26 mouse cellular contexts compared by ENCODE assay signal in the genomic region with DNA sequence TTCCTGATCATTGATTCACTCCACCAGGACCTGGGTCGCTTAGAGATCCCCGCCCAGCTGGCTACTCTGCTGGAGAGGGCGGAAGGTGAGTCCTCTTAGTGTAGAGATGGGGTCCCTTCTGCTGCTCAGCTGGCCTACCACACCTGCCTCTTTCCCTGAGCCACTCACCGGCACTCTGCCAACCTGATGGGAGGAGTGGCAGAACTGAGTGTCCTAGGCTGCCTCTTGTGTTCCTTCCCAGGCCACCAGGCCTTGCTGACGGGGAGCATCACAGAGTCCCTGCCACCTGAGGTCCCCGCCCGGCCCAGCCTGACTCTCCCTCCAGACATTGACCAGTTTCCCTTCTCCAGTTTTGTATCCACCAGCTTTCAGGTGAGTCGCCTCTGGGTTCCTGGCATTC. TPM values are rescaled to one million over a fixed set of nuclear protein-coding genes. Genes with fewer than 3 reads are reported as not detected.
DNase-seq lines count a peak whose midpoint lies in the region; ATAC-seq and TF ChIP-seq lines count a peak whose summit lies in the region.
"Had no signal": no experiment of that assay in that cellular context is flagged by ENCODE, and none has a peak within 500 bp of the region (broad histone marks: within the 10 kb centered on the region; RNA-seq: fewer than 3 reads in every experiment).

No protein-coding gene starts in this region.

- H3K9me3 ChIP-seq in kidney, embryonic 14.5 days (ENCODE audit: control insufficient read depth, low read length), result no peaks in the 10 kb centered on the region
- no peaks in the 10 kb centered on the region for H3K9me3 ChIP-seq in kidney, postnatal 0 days (replicated peaks; ENCODE audit: low read length)
- no peaks in the 10 kb centered on the region for H3K9me3 ChIP-seq in forebrain, postnatal 0 days (ENCODE audit: low read length)
- H3K9me3 ChIP-seq: embryonic facial prominence, embryonic 10.5 days; heart, embryonic 13.5 days; limb, embryonic 12.5 days had no signal

- no peaks in the 10 kb centered on the region; the same call in 1 of the 2 replicates for H3K27me3 ChIP-seq in kidney, embryonic 14.5 days (ENCODE audit: control insufficient read depth, insufficient read depth, low read length)
- H3K27me3 ChIP-seq in kidney, postnatal 0 days (ENCODE audit: insufficient read depth, low read length), result no peaks in the 10 kb centered on the region
- no peaks in the 10 kb centered on the region; the same call in 1 of the 2 replicates for H3K27me3 ChIP-seq in forebrain, postnatal 0 days (ENCODE audit: insufficient read depth, low read length)

- no peak overlapping the region for H3K27ac ChIP-seq in kidney, embryonic 14.5 days (ENCODE audit: low read depth, low read length)
- no peak overlapping the region for H3K27ac ChIP-seq in kidney, postnatal 0 days
- H3K27ac ChIP-seq in forebrain, postnatal 0 days (ENCODE audit: low read depth, low read length), result no peak overlapping the region
- H3K27ac ChIP-seq: embryonic facial prominence, embryonic 10.5 days; heart, adult 2 months; heart, embryonic 13.5 days; limb, embryonic 12.5 days had no signal

- 0 out of 2 replicates have a peak, but pooled peaks cover 3% of the 10 kb centered on the region for H3K4me1 ChIP-seq in kidney, embryonic 14.5 days (ENCODE audit: control insufficient read depth, insufficient read depth, low read length)
- H3K4me1 ChIP-seq in kidney, postnatal 0 days (replicated peaks; ENCODE audit: insufficient read depth, low read length), result no peaks in the 10 kb centered on the region
- no peaks in the 10 kb centered on the region for H3K4me1 ChIP-seq in forebrain, postnatal 0 days (ENCODE audit: insufficient read depth)
- H3K4me1 ChIP-seq: limb, embryonic 12.5 days had no signal

- ATAC-seq in kidney, embryonic 14.5 days (ENCODE audit: low FRiP score, low TSS enrichment), result no peak
- ATAC-seq in kidney, postnatal 0 days (replicated peaks; ENCODE audit: low FRiP score, low read depth), result no peak
- ATAC-seq in forebrain, postnatal 0 days, result no peak
- ATAC-seq: forebrain, embryonic 16.5 days had no signal

- H3K9ac ChIP-seq in kidney, embryonic 14.5 days (ENCODE audit: low read depth, low read length), result no peak overlapping the region
- 0 out of 2 replicates have a peak overlapping the region, but pooled peaks have one; percentile 31 for H3K9ac ChIP-seq in kidney, postnatal 0 days (ENCODE audit: low read depth, low read length)
- H3K9ac ChIP-seq in forebrain, postnatal 0 days, result no peak overlapping the region
- H3K9ac ChIP-seq: heart, embryonic 13.5 days; limb, embryonic 12.5 days; liver, postnatal 0 days had no signal

- no peaks in the 10 kb centered on the region for H3K36me3 ChIP-seq in kidney, embryonic 14.5 days (ENCODE audit: control insufficient read depth, insufficient read depth, low read length)
- H3K36me3 ChIP-seq in kidney, postnatal 0 days (ENCODE audit: insufficient read depth, low read length), result no peaks in the 10 kb centered on the region
- H3K36me3 ChIP-seq in forebrain, postnatal 0 days (ENCODE audit: insufficient read depth), result no peaks in the 10 kb centered on the region
- H3K36me3 ChIP-seq: embryonic facial prominence, embryonic 10.5 days; heart, embryonic 13.5 days; limb, embryonic 12.5 days had no signal

- no peak overlapping the region for H3K4me3 ChIP-seq in kidney, embryonic 14.5 days (ENCODE audit: low read length)
- no peak overlapping the region for H3K4me3 ChIP-seq in kidney, postnatal 0 days (replicated peaks; ENCODE audit: low read depth, low read length)
- no peak overlapping the region for H3K4me3 ChIP-seq in forebrain, postnatal 0 days (ENCODE audit: low read depth, low read length)
- H3K4me3 ChIP-seq: embryonic facial prominence, embryonic 10.5 days; heart, adult 2 months; heart, embryonic 13.5 days; limb, embryonic 12.5 days had no signal

- no peak for TF ChIP-seq CTCF in kidney, postnatal 0 days (IDR thresholded peaks at IDR 0.05; ENCODE audit: low read depth)
- TF ChIP-seq CTCF in forebrain, postnatal 0 days (IDR thresholded peaks at IDR 0.05; ENCODE audit: low read depth), result no peak

- WGBS in kidney, embryonic 14.5 days, result 79% methylated on average over 8 of the region's 8 CpGs
- WGBS in kidney, postnatal 0 days, result 68% methylated on average over 8 of the region's 8 CpGs
- 35% methylated on average over 8 of the region's 8 CpGs for WGBS in large intestine, adult 2 months
- WGBS in forebrain, postnatal 0 days, result 77% methylated on average over 8 of the region's 8 CpGs

- no peak overlapping the region for H3K4me2 ChIP-seq in kidney, embryonic 14.5 days (replicated peaks; ENCODE audit: low read depth, low read length)
- H3K4me2 ChIP-seq in kidney, postnatal 0 days (ENCODE audit: low read length), result peak overlapping the region; percentile 21
- H3K4me2 ChIP-seq in forebrain, postnatal 0 days (ENCODE audit: low read depth), result no peak overlapping the region
- H3K4me2 ChIP-seq: heart, embryonic 13.5 days; limb, embryonic 12.5 days; liver, embryonic 11.5 days; midbrain, embryonic 11.5 days had no signal

- peak; percentile 34 for DNase-seq in kidney, adult 11 months
- DNase-seq in kidney, postnatal 0 days (ENCODE audit: low spot score), result no peak
- peak; percentile 69 for DNase-seq in large intestine, adult 2 months (ENCODE audit: low read depth, low spot score)
- DNase-seq in forebrain, postnatal 0 days, result no peak
- DNase-seq in cerebellum, postnatal 10 days, result no peak
- no peak for DNase-seq in adrenal gland, adult (ENCODE audit: inconsistent age in 2 of 2, low spot score in 1 of 2)
- DNase-seq in lung, postnatal 10 days, result no peak
- DNase-seq: adrenal gland, postnatal 25 days; cerebellum, adult 8-10 months; gastrocnemius, postnatal 36 days; heart, adult 2 months; heart, postnatal 14 days; liver, postnatal 0 days; lung, postnatal 14 days; thymus, postnatal 25 days had no signal

RNA-seq across cellular contexts. Expression of gene Myo15b, which starts 19.9 kb away (rescaled TPM):
- polyA plus RNA-seq in kidney, embryonic 14.5 days (2014; fragmentation: Nextera tagmentation; extraction: Ambion mirVana), result 2.8 and 5.5 TPM in 2 replicates
- 16.5 and 17.6 TPM in 2 replicates for polyA plus RNA-seq in kidney, postnatal 0 days (2015; fragmentation: Nextera tagmentation; extraction: Ambion mirVana)
- 696 and 883 TPM in 2 replicates for polyA plus RNA-seq in large intestine, adult 2 months (2012; rRNA removed)
- total RNA-seq in forebrain, postnatal 0 days (2014; rRNA removed), result not detected in 2 replicates
- polyA plus RNA-seq in forebrain, postnatal 0 days (2015; fragmentation: Nextera tagmentation; extraction: Ambion mirVana), result 0.01 TPM in 1 of 2 replicates, not detected in the other
- total RNA-seq: gastrocnemius, postnatal 36 days; midbrain, postnatal 0 days had no signal
- polyA plus RNA-seq: limb, embryonic 12.5 days; midbrain, embryonic 11.5 days had no signal

RNA-seq across cellular contexts. Expression of gene Smim5, which starts 21.7 kb away (rescaled TPM):
- polyA plus RNA-seq in kidney, embryonic 14.5 days (2014; fragmentation: Nextera tagmentation; extraction: Ambion mirVana), result 2.3 and 2.9 TPM in 2 replicates
- 11.1 and 12.1 TPM in 2 replicates for polyA plus RNA-seq in kidney, postnatal 0 days (2015; fragmentation: Nextera tagmentation; extraction: Ambion mirVana)
- polyA plus RNA-seq in large intestine, adult 2 months (2012; rRNA removed), result 4.9 and 6.3 TPM in 2 replicates
- 0.95 and 1.0 TPM in 2 replicates for total RNA-seq in forebrain, postnatal 0 days (2014; rRNA removed)
- polyA plus RNA-seq in forebrain, postnatal 0 days (2015; fragmentation: Nextera tagmentation; extraction: Ambion mirVana), result 2.4 and 2.5 TPM in 2 replicates
- total RNA-seq: midbrain, postnatal 0 days had no signal

RNA-seq across cellular contexts. Expression of gene Smim6, which starts 33.7 kb away (rescaled TPM):
- polyA plus RNA-seq in kidney, embryonic 14.5 days (2014; fragmentation: Nextera tagmentation; extraction: Ambion mirVana), result 9.4 and 9.6 TPM in 2 replicates
- polyA plus RNA-seq in kidney, postnatal 0 days (2015; fragmentation: Nextera tagmentation; extraction: Ambion mirVana), result 13.7 and 16.1 TPM in 2 replicates
- polyA plus RNA-seq in large intestine, adult 2 months (2012; rRNA removed), result 37.5 and 45.5 TPM in 2 replicates
- total RNA-seq in forebrain, postnatal 0 days (2014; rRNA removed), result not detected in 2 replicates
- 0.27 TPM in 1 of 2 replicates, not detected in the other for polyA plus RNA-seq in forebrain, postnatal 0 days (2015; fragmentation: Nextera tagmentation; extraction: Ambion mirVana)
- total RNA-seq: adrenal gland, postnatal 25 days; gastrocnemius, postnatal 36 days; heart, adult 2 months; layer of hippocampus, adult 8-10 months; left cerebral cortex, postnatal 14 days; midbrain, postnatal 0 days had no signal
- polyA plus RNA-seq: brain, embryonic 14.5 days had no signal

RNA-seq across cellular contexts. Expression of gene Llgl2, which starts 54.2 kb away (rescaled TPM):
- 24.3 and 28.7 TPM in 2 replicates for polyA plus RNA-seq in kidney, embryonic 14.5 days (2014; fragmentation: Nextera tagmentation; extraction: Ambion mirVana)
- 54.5 and 61.2 TPM in 2 replicates for polyA plus RNA-seq in kidney, postnatal 0 days (2015; fragmentation: Nextera tagmentation; extraction: Ambion mirVana)
- polyA plus RNA-seq in large intestine, adult 2 months (2012; rRNA removed), result 191 and 194 TPM in 2 replicates
- total RNA-seq in forebrain, postnatal 0 days (2014; rRNA removed), result 2.7 and 4.0 TPM in 2 replicates
- polyA plus RNA-seq in forebrain, postnatal 0 days (2015; fragmentation: Nextera tagmentation; extraction: Ambion mirVana), result 0.72 and 1.1 TPM in 2 replicates

RNA-seq across cellular contexts. Expression of gene Sap30bp, which starts 55.0 kb away (rescaled TPM):
- polyA plus RNA-seq in kidney, embryonic 14.5 days (2014; fragmentation: Nextera tagmentation; extraction: Ambion mirVana), result 41.4 and 48.1 TPM in 2 replicates
- polyA plus RNA-seq in kidney, postnatal 0 days (2015; fragmentation: Nextera tagmentation; extraction: Ambion mirVana), result 37.2 and 40.1 TPM in 2 replicates
- 17.3 and 20.7 TPM in 2 replicates for polyA plus RNA-seq in large intestine, adult 2 months (2012; rRNA removed)
- total RNA-seq in forebrain, postnatal 0 days (2014; rRNA removed), result 60.4 and 70.9 TPM in 2 replicates
- polyA plus RNA-seq in forebrain, postnatal 0 days (2015; fragmentation: Nextera tagmentation; extraction: Ambion mirVana), result 49.5 and 59.4 TPM in 2 replicates

Comparison
In these comparisons a context has a peak if more than half of its experiments do, and no peak if none do; other contexts are left out.
1. DNase-seq: peak in kidney, adult 11 months (single experiment) and large intestine, adult 2 months (single experiment); none in kidney, postnatal 0 days (single experiment), forebrain, postnatal 0 days (single experiment), cerebellum, postnatal 10 days (0 of 2), adrenal gland, adult (0 of 2) and lung, postnatal 10 days (single experiment).
2. RNA of gene Myo15b, which starts 19.9 kb away (polyA plus RNA-seq): 696 to 883 TPM in large intestine, adult 2 months; 16.5 to 17.6 TPM in kidney, postnatal 0 days, 2.8 to 5.5 TPM in kidney, embryonic 14.5 days and 0.01 TPM in forebrain, postnatal 0 days; every median in the first group is over 10 times any median in the second.